Mouse (Mus musculus): ENCODE measurements around the gene Phactr4. TPM values are rescaled to one million over a fixed set of nuclear protein-coding genes. Genes with fewer than 3 reads are reported as not detected.
A peak's percentile ranks its signal among the peaks of the same experiment; 100 is the strongest.

The Phactr4 gene
- polyA plus RNA-seq, 1 experiment from 2014 or later, result 17.6 TPM

- H3K27ac ChIP-seq (replicated peaks), result no peak overlapping the region
- no peak overlapping the region for H3K4me2 ChIP-seq (replicated peaks; ENCODE audit: low read depth)
- DNase-seq (ENCODE audit: low spot score) (no peak), ATAC-seq (ENCODE audit: low FRiP score, low TSS enrichment) (no peak)
- H3K9me3 ChIP-seq (ENCODE audit: control insufficient read depth, low read length), result no peaks in the 10 kb centered on the region
- no peak overlapping the region for H3K4me3 ChIP-seq (ENCODE audit: low read depth, low read length)
- 0 out of 2 replicates have a peak, but pooled peaks cover 2% of the 10 kb centered on the region for H3K4me1 ChIP-seq (replicated peaks; ENCODE audit: control insufficient read depth, insufficient read depth)
- 89% methylated on average over 8 of the region's 8 CpGs for WGBS
- no peak for TF ChIP-seq CTCF (IDR thresholded peaks at IDR 0.05; ENCODE audit: low read depth)
- no peak for TF ChIP-seq EP300 (optimal IDR thresholded peaks at IDR 0.05)
- no peak overlapping the region for H3K9ac ChIP-seq (ENCODE audit: low read length)
- H3K27me3 ChIP-seq (ENCODE audit: control insufficient read depth, insufficient read depth, low read length), result no peaks in the 10 kb centered on the region
- H3K36me3 ChIP-seq (ENCODE audit: control insufficient read depth, insufficient read depth, low read length), result peaks cover 10% of the 10 kb centered on the region; the same call in 1 of the 2 replicates
These were observed 37.9 kb upstream of the Phactr4 start for GRCm38 (mm10) chr4:132460225-132460624.

GRCm38 (mm10) chr4:132455561-132455960 is 33.3 kb upstream of the Phactr4 start:
- peak overlapping the region; percentile 56 for H3K27ac ChIP-seq (replicated peaks)
- H3K27me3 ChIP-seq (ENCODE audit: control insufficient read depth, insufficient read depth, low read length), result no peaks in the 10 kb centered on the region
- no peak for TF ChIP-seq CTCF (IDR thresholded peaks at IDR 0.05; ENCODE audit: low read depth)
- no peak for TF ChIP-seq EP300 (optimal IDR thresholded peaks at IDR 0.05)
- H3K4me2 ChIP-seq (replicated peaks; ENCODE audit: low read depth), result no peak overlapping the region
- DNase-seq (ENCODE audit: low spot score) (no peak), ATAC-seq (ENCODE audit: low FRiP score, low TSS enrichment) (no peak)
- H3K4me3 ChIP-seq (ENCODE audit: low read depth, low read length), result no peak overlapping the region
- peaks cover 10% of the 10 kb centered on the region; the same call in 1 of the 2 replicates for H3K36me3 ChIP-seq (ENCODE audit: control insufficient read depth, insufficient read depth, low read length)
- H3K9ac ChIP-seq (ENCODE audit: low read length), result no peak overlapping the region
- WGBS, result 71% methylated on average over 6 of the region's 6 CpGs
- no peaks in the 10 kb centered on the region for H3K9me3 ChIP-seq (ENCODE audit: control insufficient read depth, low read length)
- H3K4me1 ChIP-seq (replicated peaks; ENCODE audit: control insufficient read depth, insufficient read depth), result no peaks in the 10 kb centered on the region

- Histone ChIP-seq H3K9me3 (ENCODE audit: control insufficient read depth, low read length) (no peaks in the 10 kb centered on the region), H3K27me3 (ENCODE audit: control insufficient read depth, insufficient read depth, low read length) (no peaks in the 10 kb centered on the region), H3K27ac (replicated peaks) (peak overlapping the region; percentile 56), H3K4me2 (replicated peaks; ENCODE audit: low read depth) (no peak overlapping the region), H3K4me3 (ENCODE audit: low read depth, low read length) (no peak overlapping the region), H3K4me1 (replicated peaks; ENCODE audit: control insufficient read depth, insufficient read depth) (no peaks in the 10 kb centered on the region), H3K9ac (ENCODE audit: low read length) (no peak overlapping the region), H3K36me3 (ENCODE audit: control insufficient read depth, insufficient read depth, low read length) (peaks cover 10% of the 10 kb centered on the region; the same call in 1 of the 2 replicates)
- TF ChIP-seq EP300 (optimal IDR thresholded peaks at IDR 0.05) (peak; percentile 96), CTCF (IDR thresholded peaks at IDR 0.05; ENCODE audit: low read depth) (no peak)
- ATAC-seq (ENCODE audit: low FRiP score, low TSS enrichment) (peak; percentile 72), DNase-seq (ENCODE audit: low spot score) (peak; percentile 67)
- 53% methylated on average over 3 of the region's 3 CpGs for WGBS
These were observed 32.9 kb upstream of the Phactr4 start for GRCm38 (mm10) chr4:132455146-132455545.

- H3K4me3 ChIP-seq (ENCODE audit: low read depth, low read length), result no peak overlapping the region
- H3K9me3 ChIP-seq (ENCODE audit: control insufficient read depth, low read length), result no peaks in the 10 kb centered on the region
- H3K27ac ChIP-seq (replicated peaks), result no peak overlapping the region
- TF ChIP-seq EP300 (optimal IDR thresholded peaks at IDR 0.05), result no peak
- peak; percentile 41 for TF ChIP-seq CTCF (IDR thresholded peaks at IDR 0.05; ENCODE audit: low read depth)
- ATAC-seq (ENCODE audit: low FRiP score, low TSS enrichment), result no peak
- no peak overlapping the region for H3K9ac ChIP-seq (ENCODE audit: low read length)
- no peak overlapping the region for H3K4me2 ChIP-seq (replicated peaks; ENCODE audit: low read depth)
- 83% methylated on average over 6 of the region's 6 CpGs for WGBS
- no peak for DNase-seq (ENCODE audit: low spot score)
- peaks cover 4% of the 10 kb centered on the region; the same call in 1 of the 2 replicates for H3K36me3 ChIP-seq (ENCODE audit: control insufficient read depth, insufficient read depth, low read length)
- no peaks in the 10 kb centered on the region for H3K27me3 ChIP-seq (ENCODE audit: control insufficient read depth, insufficient read depth, low read length)
- H3K4me1 ChIP-seq (replicated peaks; ENCODE audit: control insufficient read depth, insufficient read depth), result no peaks in the 10 kb centered on the region
These were observed 31.9 kb upstream of the Phactr4 start for GRCm38 (mm10) chr4:132454216-132454615.

- TF ChIP-seq EP300 (optimal IDR thresholded peaks at IDR 0.05), result no peak
- TF ChIP-seq CTCF (IDR thresholded peaks at IDR 0.05; ENCODE audit: low read depth), result no peak
- ATAC-seq (ENCODE audit: low FRiP score, low TSS enrichment), result peak; percentile 61; the same call in 1 of the 2 replicates
These were observed 27.5 kb upstream of the Phactr4 start for GRCm38 (mm10) chr4:132449778-132450177.

GRCm38 (mm10) chr4:132446105-132446504 is 23.8 kb upstream of the Phactr4 start:
- DNase-seq (ENCODE audit: low spot score), result no peak
- Histone ChIP-seq H3K36me3 (ENCODE audit: control insufficient read depth, insufficient read depth, low read length) (no peaks in the 10 kb centered on the region), H3K4me3 (ENCODE audit: low read depth, low read length) (no peak overlapping the region), H3K4me1 (replicated peaks; ENCODE audit: control insufficient read depth, insufficient read depth) (no peaks in the 10 kb centered on the region), H3K27me3 (ENCODE audit: control insufficient read depth, insufficient read depth, low read length) (no peaks in the 10 kb centered on the region), H3K9me3 (ENCODE audit: control insufficient read depth, low read length) (no peaks in the 10 kb centered on the region), H3K9ac (ENCODE audit: low read length) (no peak overlapping the region), H3K4me2 (replicated peaks; ENCODE audit: low read depth) (no peak overlapping the region), H3K27ac (replicated peaks) (no peak overlapping the region)
- 70% methylated on average over 12 of the region's 12 CpGs for WGBS
- no peak for ATAC-seq (ENCODE audit: low FRiP score, low TSS enrichment)
- TF ChIP-seq CTCF (IDR thresholded peaks at IDR 0.05; ENCODE audit: low read depth), result no peak
- no peak for TF ChIP-seq EP300 (optimal IDR thresholded peaks at IDR 0.05)

More at GRCm38 (mm10) chr4:132449778-132450177, 27.5 kb upstream of the Phactr4 start:
- Histone ChIP-seq H3K36me3 (ENCODE audit: control insufficient read depth, insufficient read depth, low read length) (no peaks in the 10 kb centered on the region), H3K27ac (replicated peaks) (no peak overlapping the region), H3K9me3 (ENCODE audit: control insufficient read depth, low read length) (no peaks in the 10 kb centered on the region), H3K4me3 (ENCODE audit: low read depth, low read length) (no peak overlapping the region), H3K9ac (ENCODE audit: low read length) (no peak overlapping the region), H3K27me3 (ENCODE audit: control insufficient read depth, insufficient read depth, low read length) (no peaks in the 10 kb centered on the region), H3K4me2 (replicated peaks; ENCODE audit: low read depth) (no peak overlapping the region), H3K4me1 (replicated peaks; ENCODE audit: control insufficient read depth, insufficient read depth) (no peaks in the 10 kb centered on the region)
- DNase-seq (ENCODE audit: low spot score), result peak; percentile 39
- 60% methylated on average over 3 of the region's 3 CpGs for WGBS

All from stomach, postnatal 0 days (tissue).